Mouse (Mus musculus): Measurements from ENCODE around the gene Bbof1.
A peak's percentile ranks its signal among the peaks of the same experiment; 100 is the strongest.

Bbof1 gene

GRCm38 (mm10) chr12:84408819-84409507, at the start of gene Bbof1, which contains the start of gene Entpd5:
Gene Bbof1 (plus strand): TSS chr12:84409071.
Gene Entpd5 (minus strand): TSS chr12:84409029.
- peak; percentile 90 for DNase-seq (ENCODE audit: low read depth, low spot score)

GRCm38 (mm10) chr12:84361555-84362489, 47.0 kb upstream of the Bbof1 start, which contains the start of the genes Coq6 and Fam161b:
Gene Coq6 (plus strand): TSS chr12:84361657.
Gene Fam161b (minus strand): TSS chr12:84361833.
- peak; percentile 98 for DNase-seq (ENCODE audit: low read depth, low spot score)

GRCm38 (mm10) chr12:84362872-84363271, 46.0 kb upstream of the Bbof1 start:
- no peak for DNase-seq (ENCODE audit: low read depth, low spot score)

- DNase-seq (ENCODE audit: low read depth, low spot score) = no peak
Measured at GRCm38 (mm10) chr12:84364291-84364690, 44.6 kb upstream of the Bbof1 start.

GRCm38 (mm10) chr12:84365137-84365536, 43.7 kb upstream of the Bbof1 start:
- DNase-seq (ENCODE audit: low read depth, low spot score) = no peak

- DNase-seq (ENCODE audit: low read depth, low spot score) = no peak
Measured at GRCm38 (mm10) chr12:84366971-84367370, 41.9 kb upstream of the Bbof1 start.

GRCm38 (mm10) chr12:84371647-84372046, 37.2 kb upstream of the Bbof1 start:
- no peak for DNase-seq (ENCODE audit: low read depth, low spot score)

- DNase-seq (ENCODE audit: low read depth, low spot score) = no peak
Measured at GRCm38 (mm10) chr12:84373831-84374481, 34.9 kb upstream of the Bbof1 start.

GRCm38 (mm10) chr12:84382369-84382768, 26.5 kb upstream of the Bbof1 start:
- no peak for DNase-seq (ENCODE audit: low read depth, low spot score)

- no peak for DNase-seq (ENCODE audit: low read depth, low spot score)
Measured at GRCm38 (mm10) chr12:84384644-84385081, 24.2 kb upstream of the Bbof1 start.

GRCm38 (mm10) chr12:84385408-84385807, 23.5 kb upstream of the Bbof1 start:
- no peak for DNase-seq (ENCODE audit: low read depth, low spot score)

GRCm38 (mm10) chr12:84388097-84388496, 20.8 kb upstream of the Bbof1 start:
- DNase-seq (ENCODE audit: low read depth, low spot score) = no peak

- no peak for DNase-seq (ENCODE audit: low read depth, low spot score)
Measured at GRCm38 (mm10) chr12:84388774-84389400, 20.0 kb upstream of the Bbof1 start.

- no peak for DNase-seq (ENCODE audit: low read depth, low spot score)
Measured at GRCm38 (mm10) chr12:84390336-84390735, 18.5 kb upstream of the Bbof1 start.

GRCm38 (mm10) chr12:84392681-84393080, 16.2 kb upstream of the Bbof1 start:
- no peak for DNase-seq (ENCODE audit: low read depth, low spot score)

- no peak for DNase-seq (ENCODE audit: low read depth, low spot score)
Measured at GRCm38 (mm10) chr12:84393847-84394246, 15.0 kb upstream of the Bbof1 start.

- no peak for DNase-seq (ENCODE audit: low read depth, low spot score)
Measured at GRCm38 (mm10) chr12:84396947-84397679, 11.8 kb upstream of the Bbof1 start.

- DNase-seq (ENCODE audit: low read depth, low spot score) = no peak
Measured at GRCm38 (mm10) chr12:84397685-84398084, 11.2 kb upstream of the Bbof1 start.

- DNase-seq (ENCODE audit: low read depth, low spot score) = no peak
Measured at GRCm38 (mm10) chr12:84398629-84399028, 10.2 kb upstream of the Bbof1 start.

GRCm38 (mm10) chr12:84399135-84399534, 9.7 kb upstream of the Bbof1 start:
- no peak for DNase-seq (ENCODE audit: low read depth, low spot score)

GRCm38 (mm10) chr12:84399663-84400062, 9.2 kb upstream of the Bbof1 start:
- no peak for DNase-seq (ENCODE audit: low read depth, low spot score)

Data from retina, postnatal 7 days (tissue).